Mouse (Mus musculus): ENCODE results near the gene Cdk11b.
"Not testable (repeated sequence)": the region's sequence is repeated elsewhere in the genome, so short reads cannot be mapped to it uniquely, and the experiment has no call there.

Gene Cdk11b

DNA sequence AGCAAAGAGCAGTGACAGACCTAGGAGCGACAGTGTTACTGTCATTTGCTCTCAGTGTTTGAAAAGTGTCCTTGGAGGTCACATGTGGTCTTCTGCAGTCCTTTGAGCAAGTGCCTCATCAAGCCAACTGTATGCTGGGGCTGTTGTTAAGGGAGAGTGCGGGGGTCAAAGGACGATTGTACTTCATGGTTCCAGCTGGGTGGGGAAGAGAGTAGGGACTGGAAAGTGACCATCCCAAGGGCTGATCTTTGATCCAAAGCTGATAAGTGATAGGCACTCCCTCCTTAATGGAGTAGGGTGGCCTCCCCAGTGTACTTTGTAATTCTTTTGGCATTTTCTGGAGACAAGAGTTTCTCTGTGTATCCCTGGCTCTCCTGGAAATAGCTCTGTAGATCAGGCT is 12.8 kb upstream of the Cdk11b start:
- no peak for DNase-seq

- DNase-seq, result no peak
Observed at GRCm38 (mm10) chr4:155613264-155613663, 11.4 kb upstream of the Cdk11b start.

- no peak for DNase-seq
Observed at GRCm38 (mm10) chr4:155618321-155618720, 6.3 kb upstream of the Cdk11b start.

DNA sequence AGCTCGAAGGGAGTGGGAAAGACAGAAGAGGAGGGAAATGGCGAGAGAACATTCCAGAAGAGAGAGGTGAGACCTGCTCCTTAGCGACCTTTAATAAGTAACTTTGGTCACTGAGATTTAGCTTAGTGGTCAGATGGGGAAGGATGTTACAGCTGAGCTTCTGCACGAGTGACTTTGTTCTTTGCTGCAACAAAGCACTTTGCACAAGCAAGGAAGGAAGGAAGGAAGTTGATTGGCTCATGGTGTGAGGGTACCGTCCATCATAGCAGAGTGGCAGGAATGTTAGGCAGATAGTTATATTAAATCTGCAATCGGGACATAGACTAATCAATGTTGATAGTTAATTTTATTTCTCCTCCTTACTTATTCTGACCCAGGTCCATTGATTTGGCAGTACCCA is 5.6 kb downstream of the Cdk11b start:
- DNase-seq, result no peak

DNA sequence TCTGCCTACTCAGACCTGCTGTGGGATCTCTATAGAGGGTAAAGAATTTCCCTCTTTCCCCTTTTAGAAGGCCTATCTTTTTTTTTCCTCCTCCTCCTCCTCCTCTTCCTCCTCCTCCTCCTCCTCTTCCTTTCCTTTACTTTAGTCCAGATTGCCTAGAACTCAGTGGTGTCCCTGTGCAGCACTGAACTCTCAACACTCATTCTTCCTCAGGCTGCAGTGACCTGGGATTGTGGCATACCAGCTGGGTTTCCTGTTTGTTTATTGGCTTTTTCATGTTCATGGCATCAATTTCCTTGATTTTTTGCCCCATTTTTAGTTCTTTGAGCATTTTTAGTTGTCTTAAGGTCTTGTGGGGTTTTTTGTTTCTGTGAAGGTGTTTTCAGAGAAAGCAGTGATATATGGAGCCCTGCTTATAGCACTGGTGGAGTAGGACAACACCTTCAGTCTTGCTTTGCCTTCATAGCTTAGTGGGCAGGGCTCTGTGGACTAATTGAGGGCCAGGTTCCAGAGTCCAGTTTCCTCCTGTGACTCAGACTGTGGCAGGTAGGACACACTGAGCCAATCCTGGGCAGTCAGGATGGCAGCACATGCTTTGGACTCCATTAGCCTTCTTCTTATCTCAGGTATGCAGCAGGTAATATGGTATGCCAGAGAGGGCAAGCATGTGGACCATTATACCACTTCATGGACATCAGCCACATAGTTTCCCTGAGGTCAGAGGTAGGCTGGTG is 11.3 kb downstream of the Cdk11b start:
- DNase-seq, result no peak

DNA sequence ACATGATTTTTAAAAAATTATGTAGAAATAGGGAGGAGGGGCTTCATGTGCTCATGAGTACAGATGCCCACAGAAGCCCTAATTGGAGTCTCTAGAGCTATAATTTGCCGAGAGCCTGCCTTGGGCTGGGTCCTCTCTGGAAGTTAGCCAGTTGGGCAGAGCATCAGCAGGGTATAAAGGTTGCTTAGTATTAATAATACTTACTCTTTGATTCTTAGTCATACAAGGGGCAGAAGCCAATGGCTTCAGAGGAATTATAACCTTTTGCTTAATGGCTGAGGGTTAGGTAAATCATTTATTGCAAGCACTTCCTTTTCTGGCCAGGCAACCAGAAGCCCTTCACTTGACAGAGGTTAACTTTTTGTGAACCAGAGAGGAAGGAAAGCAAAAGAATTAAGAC is 18.9 kb downstream of the Cdk11b start:
- DNase-seq, result no peak

- not testable (repeated sequence) for DNase-seq
Observed at GRCm38 (mm10) chr4:155645308-155645707, 20.7 kb downstream of the Cdk11b start, which contains the start of gene Gm10563. Gm10563 (minus strand) TSS chr4:155645408.

DNA sequence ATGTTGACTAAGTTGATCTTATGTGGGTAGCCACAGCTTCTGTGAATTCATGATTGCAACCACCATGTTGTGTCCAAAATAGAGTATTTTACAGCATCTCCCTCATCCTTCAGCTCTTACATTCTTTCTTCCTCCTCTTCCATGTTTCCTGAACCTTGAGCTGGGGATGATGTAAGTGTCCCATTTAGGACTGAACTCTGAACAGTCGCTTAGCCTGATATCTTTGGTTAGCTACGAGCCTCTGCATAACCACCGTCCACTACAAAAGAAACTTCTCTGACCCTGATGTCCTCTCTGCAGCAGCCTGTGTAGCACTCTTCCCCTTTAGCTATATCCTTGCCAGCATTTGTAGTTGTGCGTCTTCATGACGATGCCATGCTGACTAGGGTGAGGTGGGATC is 21.1 kb downstream of the Cdk11b start:
- no peak for DNase-seq

DNA sequence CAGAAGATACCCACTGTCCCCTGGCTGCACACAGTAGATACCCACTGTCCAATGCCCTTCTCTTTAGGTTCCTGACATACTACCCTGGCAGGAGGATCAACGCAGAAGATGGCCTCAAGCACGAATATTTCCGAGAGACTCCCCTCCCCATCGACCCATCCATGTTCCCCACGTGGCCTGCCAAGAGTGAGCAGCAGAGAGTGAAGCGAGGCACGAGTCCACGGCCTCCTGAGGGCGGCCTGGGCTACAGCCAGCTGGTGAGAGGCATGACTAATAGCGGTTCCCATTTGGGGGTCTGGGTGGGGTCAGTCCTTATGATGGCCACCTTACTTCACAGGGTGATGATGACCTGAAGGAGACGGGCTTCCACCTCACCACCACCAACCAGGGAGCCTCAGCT is 24.7 kb downstream of the Cdk11b start:
- DNase-seq, result no peak

DNA sequence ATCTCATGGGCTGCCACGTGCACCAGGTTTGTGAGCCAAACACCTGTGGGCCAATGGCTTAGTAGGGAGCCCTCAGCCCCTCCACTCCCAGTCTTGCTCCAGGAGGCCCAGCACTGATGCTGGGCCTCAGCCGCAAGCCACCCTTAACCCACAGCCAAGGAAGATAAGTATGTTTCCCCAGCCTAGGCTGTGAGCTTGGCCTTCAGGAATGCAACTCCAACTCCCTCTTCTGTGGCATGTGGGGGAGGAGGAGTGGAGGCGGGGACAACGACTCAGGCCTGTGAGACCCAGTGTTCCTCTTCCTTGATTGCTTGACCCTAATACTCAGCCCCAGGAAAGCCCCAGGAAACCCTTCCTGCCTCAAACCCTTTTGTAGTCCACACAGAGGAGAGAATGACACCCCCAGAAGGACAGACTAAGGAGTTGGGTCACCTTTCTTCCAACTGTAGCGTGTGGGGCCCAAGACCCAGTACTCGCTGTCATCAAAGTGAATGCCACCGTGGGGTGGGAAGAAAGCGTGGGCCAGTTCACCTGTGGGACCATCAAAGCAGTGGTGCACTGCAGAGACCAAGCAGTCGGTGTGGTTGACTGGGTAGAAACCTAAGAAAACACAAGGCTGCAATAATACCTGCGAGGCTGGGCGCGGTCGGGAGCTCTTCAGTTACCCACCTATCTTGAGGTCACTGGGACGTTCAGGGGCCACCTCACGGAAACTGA is 27.1 kb downstream of the Cdk11b start:
- DNase-seq, result no peak

GRCm38 (mm10) chr4:155652283-155653085 is 27.8 kb downstream of the Cdk11b start:
- no peak for DNase-seq

DNA sequence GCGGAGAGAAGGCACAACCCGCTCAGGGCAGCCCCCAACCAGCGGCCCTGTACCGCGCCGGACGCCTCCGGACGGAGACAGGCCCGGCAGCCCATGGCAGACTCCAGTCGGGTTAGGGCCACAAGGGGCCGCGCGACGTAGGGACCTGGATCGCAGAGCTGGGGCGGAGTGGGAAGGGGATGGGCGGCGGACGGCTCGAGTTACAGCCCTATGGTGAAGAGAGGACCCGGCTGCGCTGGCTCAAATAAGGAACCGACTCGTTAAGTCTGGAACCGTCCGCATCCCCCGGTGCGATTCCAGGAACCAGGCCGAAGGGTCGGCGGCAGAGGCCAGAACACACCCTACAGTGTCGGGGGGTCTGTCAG is 28.4 kb downstream of the Cdk11b start, which contains the start of gene Mmp23:
Gene Mmp23, minus strand, starts transcription at position 299 of the 365 bp plus-strand sequence.
- DNase-seq, result no peak

- DNase-seq, result no peak
Observed at GRCm38 (mm10) chr4:155653451-155654182, 29.0 kb downstream of the Cdk11b start.

- DNase-seq, result no peak
Observed at GRCm38 (mm10) chr4:155654183-155654455, 29.5 kb downstream of the Cdk11b start.

DNA sequence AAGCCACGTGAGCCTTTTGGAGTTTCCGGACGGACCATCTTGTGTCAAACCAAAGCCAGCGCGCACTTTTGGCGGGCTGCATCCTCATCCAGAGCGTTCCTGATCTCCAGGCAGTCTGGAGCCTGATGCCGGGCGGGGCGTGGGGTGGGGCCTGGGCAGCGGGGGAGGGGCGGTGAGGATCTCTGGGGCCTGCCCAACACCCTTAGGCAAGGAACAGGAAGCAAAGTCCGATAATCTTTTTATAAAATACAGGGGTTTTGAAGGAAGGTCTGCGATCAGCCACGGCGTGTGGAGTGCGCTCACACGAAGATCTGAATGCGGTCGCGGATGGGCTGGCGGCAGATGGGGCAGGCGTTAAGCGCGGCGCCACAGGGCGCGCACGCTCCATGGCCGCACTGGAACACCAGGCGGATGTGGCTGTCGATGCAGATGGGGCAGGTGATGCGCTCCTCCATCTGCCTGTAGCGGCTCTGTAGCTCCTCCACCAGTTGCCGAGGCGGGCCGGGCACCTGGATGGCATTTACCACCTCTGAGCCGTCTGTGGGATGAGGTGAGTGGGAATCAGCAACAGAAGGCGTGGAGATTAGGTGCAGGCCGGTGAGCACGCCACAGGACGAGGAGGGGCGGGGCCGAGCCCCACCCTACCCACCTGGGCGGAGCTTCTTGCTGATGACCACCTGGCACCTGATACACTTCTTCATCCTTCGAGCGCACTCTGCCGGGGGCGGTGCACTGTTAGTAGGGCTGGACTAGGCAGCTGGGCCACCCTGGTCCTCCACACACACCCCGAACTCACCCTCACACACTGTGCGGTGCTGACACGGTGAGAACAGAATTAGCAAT is 30.0 kb downstream of the Cdk11b start:
- no peak for DNase-seq

GRCm38 (mm10) chr4:155656214-155656751 is 31.6 kb downstream of the Cdk11b start:
- DNase-seq, result no peak

DNA sequence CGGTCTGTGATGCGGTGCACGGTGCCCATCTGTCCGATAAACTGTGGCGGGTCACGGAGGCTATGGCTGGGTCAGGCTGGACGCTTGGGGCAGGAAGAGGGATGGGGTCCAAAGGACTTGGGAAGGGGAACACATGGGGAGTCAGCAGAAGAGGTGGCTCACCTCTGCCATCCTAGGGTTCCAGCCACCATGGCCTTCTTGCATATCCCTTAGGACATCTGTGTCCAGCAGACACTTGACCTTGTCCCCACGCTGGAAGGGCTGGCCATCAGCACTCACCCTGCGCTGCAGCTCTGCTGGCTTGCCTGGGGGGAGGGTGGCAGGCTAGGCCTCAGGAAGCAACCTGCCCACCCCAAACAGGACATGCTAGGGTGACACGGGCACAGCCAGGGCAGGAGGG is 34.3 kb downstream of the Cdk11b start:
- no peak for DNase-seq

DNA sequence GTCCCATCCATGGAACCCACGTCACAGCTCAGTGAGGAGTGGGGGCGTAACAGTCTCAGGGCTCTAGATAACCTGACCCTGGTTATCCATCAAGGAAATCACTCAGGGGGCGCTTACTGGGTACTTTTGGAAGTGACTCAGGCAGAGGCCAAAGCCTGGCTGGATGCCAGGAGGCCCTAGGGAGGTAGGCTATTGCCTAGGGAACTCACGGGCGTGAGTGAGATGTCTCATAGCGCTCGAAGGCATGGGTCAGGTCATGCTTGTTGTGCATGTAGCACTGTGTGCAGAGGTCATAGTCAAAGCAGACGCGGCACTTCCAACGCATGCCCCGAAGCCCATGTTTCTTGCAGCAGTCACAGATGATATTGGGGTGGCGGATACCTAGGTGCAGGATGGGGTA is 36.0 kb downstream of the Cdk11b start:
- DNase-seq, result no peak

GRCm38 (mm10) chr4:155666903-155667302 is 42.2 kb downstream of the Cdk11b start:
- no peak for DNase-seq

DNA sequence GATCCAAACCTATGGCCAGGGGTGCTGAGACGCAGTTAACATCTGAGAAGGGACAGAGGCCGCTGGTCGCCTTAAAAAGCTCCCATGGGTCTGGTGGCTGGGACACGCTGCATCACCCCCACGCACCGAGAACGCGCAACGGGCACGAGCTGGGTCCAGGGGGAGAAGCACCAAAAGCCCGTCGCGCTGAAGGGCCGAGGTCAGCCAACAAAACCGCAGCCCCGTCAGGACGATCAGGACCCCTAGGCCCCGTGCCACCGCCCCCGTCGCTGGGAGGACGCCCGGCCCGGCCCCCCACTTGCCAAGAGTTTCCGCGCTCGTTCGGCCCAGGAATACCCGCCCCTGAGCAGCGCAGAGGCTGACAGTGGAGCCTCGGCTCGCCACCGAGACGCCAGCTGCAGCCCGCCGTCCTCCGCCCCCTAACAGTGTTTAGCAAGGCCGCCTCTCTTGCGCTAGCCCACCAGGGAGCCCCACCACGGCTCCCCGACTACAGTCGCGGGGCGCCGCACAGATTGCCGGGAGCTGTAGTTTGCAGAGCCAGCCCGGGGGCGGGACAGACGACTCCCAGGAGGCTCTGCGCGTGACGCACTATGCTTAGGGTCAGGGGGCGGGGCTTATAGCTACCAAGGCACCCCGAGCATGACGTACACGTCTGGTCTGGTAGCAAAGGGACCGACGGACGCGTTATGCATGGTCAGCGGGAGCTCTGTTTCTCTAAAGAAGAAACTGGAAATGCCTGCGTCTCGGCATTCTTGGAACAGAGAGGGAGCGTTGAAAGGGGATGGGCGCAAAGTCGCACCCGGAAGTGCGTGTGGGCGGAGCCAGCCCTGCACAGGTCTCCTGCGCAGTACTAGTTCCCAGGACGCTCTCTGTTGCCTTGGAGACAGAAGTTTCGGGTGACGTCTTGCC is 44.3 kb downstream of the Cdk11b start, which contains the start of gene Mib2:
Gene Mib2, minus strand, starts transcription at position 510 of the 909 bp plus-strand sequence.
- peak; percentile 98 for DNase-seq
